Mouse (Mus musculus): ENCODE data around the gene Cdkn2aipnl.

- TF ChIP-seq CTCF (IDR thresholded peaks at IDR 0.05; ENCODE audit: low read depth) (no peak), EP300 (IDR thresholded peaks at IDR 0.05; ENCODE audit: low read depth) (no peak)
Measured at GRCm38 (mm10) chr11:51969511-51969910, 2.0 kb downstream of the Cdkn2aipnl start.
